Mouse (Mus musculus): ENCODE measurements at regions not wholly inside any gene's neighbourhood (a gene's known extent, or its start where the extent isn't known, plus 50 kb on each side); places are given as distances from the start of the nearest gene placed in this dataset.
A peak's percentile ranks its signal among the peaks of the same experiment; 100 is the strongest.
"Not testable (repeated sequence)": the region's sequence is repeated elsewhere in the genome, so short reads cannot be mapped to it uniquely, and the experiment has no call there.

- DNase-seq (ENCODE audit: low spot score in 2 of 2) = no peak
Measured at GRCm38 (mm10) chr12:117379103-117379850, 137.0 kb upstream of the Rapgef5 start.

GRCm38 (mm10) chr12:117380836-117381235, 135.4 kb upstream of the Rapgef5 start:
- no peak for DNase-seq (ENCODE audit: low spot score in 2 of 2)

GRCm38 (mm10) chr12:117382727-117383126, 133.6 kb upstream of the Rapgef5 start:
- DNase-seq (ENCODE audit: low spot score in 2 of 2) = not testable (repeated sequence)

GRCm38 (mm10) chr12:117385072-117385666, 131.1 kb upstream of the Rapgef5 start:
- peak; percentile 54 to 86 for DNase-seq (ENCODE audit: low spot score in 2 of 2)

- no peak for DNase-seq (ENCODE audit: low spot score in 2 of 2)
Measured at GRCm38 (mm10) chr12:117385697-117386096, 130.6 kb upstream of the Rapgef5 start.

GRCm38 (mm10) chr12:117386957-117387356, 129.3 kb upstream of the Rapgef5 start:
- peak in 1 of 2 experiments; percentile 50 for DNase-seq (ENCODE audit: low spot score in 2 of 2)

GRCm38 (mm10) chr12:117389516-117390347, 126.5 kb upstream of the Rapgef5 start:
- no peak for DNase-seq (ENCODE audit: low spot score in 2 of 2)

GRCm38 (mm10) chr12:117397512-117397911, 118.8 kb upstream of the Rapgef5 start:
- DNase-seq (ENCODE audit: low spot score in 2 of 2) = no peak

GRCm38 (mm10) chr12:117403513-117404156, 112.6 kb upstream of the Rapgef5 start:
- peak; percentile 82 to 93 for DNase-seq (ENCODE audit: low spot score in 2 of 2)

GRCm38 (mm10) chr12:117404157-117404752, 112.0 kb upstream of the Rapgef5 start:
- DNase-seq (ENCODE audit: low spot score in 2 of 2) = no peak

- DNase-seq (ENCODE audit: low spot score in 2 of 2) = no peak
Measured at GRCm38 (mm10) chr12:117406832-117407231, 109.4 kb upstream of the Rapgef5 start.

GRCm38 (mm10) chr12:117410604-117411003, 105.7 kb upstream of the Rapgef5 start:
- DNase-seq (ENCODE audit: low spot score in 2 of 2) = no peak

- DNase-seq (ENCODE audit: low spot score in 2 of 2) = peak in 1 of 2 experiments; percentile 49
Measured at GRCm38 (mm10) chr12:117412257-117412656, 104.0 kb upstream of the Rapgef5 start.

GRCm38 (mm10) chr12:117412779-117413505, 103.3 kb upstream of the Rapgef5 start:
- no peak for DNase-seq (ENCODE audit: low spot score in 2 of 2)

- no peak for DNase-seq (ENCODE audit: low spot score in 2 of 2)
Measured at GRCm38 (mm10) chr12:117414020-117414419, 102.3 kb upstream of the Rapgef5 start.

- DNase-seq (ENCODE audit: low spot score in 2 of 2) = peak in 1 of 2 experiments; percentile 49
Measured at GRCm38 (mm10) chr12:117415146-117415545, 101.1 kb upstream of the Rapgef5 start.

- no peak for DNase-seq (ENCODE audit: low spot score in 2 of 2)
Measured at GRCm38 (mm10) chr12:117417991-117418390, 98.3 kb upstream of the Rapgef5 start.

GRCm38 (mm10) chr12:117422315-117422978, 93.8 kb upstream of the Rapgef5 start:
- DNase-seq (ENCODE audit: low spot score in 2 of 2) = no peak

- no peak for DNase-seq (ENCODE audit: low spot score in 2 of 2)
Measured at GRCm38 (mm10) chr12:117425363-117426031, 90.8 kb upstream of the Rapgef5 start.

All from layer of hippocampus, adult 18-20 months (tissue).